Mouse (Mus musculus): ENCODE results near the gene Olfr1377. TPM values are rescaled to one million over a fixed set of nuclear protein-coding genes. Genes with fewer than 3 reads are reported as not detected.

The Olfr1377 gene
- polyA plus RNA-seq, 1 experiment: not detected

DNA sequence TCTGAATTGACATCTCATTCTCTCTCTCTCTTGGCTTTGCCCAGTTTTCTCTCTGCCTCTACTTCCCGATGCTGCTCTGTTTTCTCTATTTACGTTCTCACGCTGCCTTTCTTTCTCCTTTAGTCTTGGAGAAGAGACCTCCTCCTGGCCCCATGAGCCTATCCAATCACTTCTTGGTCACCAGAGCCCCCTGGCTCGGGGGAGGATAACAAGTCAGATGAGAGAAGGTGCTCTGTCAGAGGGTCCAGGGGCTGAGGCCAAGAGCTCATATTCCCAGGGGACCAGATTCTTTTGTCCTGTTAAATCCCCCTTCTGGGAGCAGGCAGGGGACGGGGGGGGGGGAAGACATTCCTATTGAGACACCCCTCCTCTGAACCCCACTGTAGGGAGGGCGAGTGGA lies 28.1 kb upstream of the Olfr1377 start, which contains the start of gene Prop1:
Gene Prop1 (minus strand): TSS at position 101 of the 400 bp plus-strand sequence.
- H3K4me3 ChIP-seq (ENCODE audit: insufficient read depth, low read depth, low read length): no peak within 1 kb of the TSS
- no peaks in the 10 kb centered on the region for H3K4me1 ChIP-seq (ENCODE audit: control insufficient read depth, insufficient read depth, low read length)
- WGBS: 76% methylated on average over 6 of the region's 6 CpGs
- no peaks in the 10 kb centered on the region for H3K27me3 ChIP-seq (replicated peaks; ENCODE audit: control insufficient read depth, insufficient read depth, low read length)
- no peak within 1 kb of the TSS for H3K27ac ChIP-seq (ENCODE audit: insufficient read depth, low read depth, low read length)
- no peaks in the 10 kb centered on the region for H3K36me3 ChIP-seq (ENCODE audit: control insufficient read depth, insufficient read depth, low read length)
- no peak for DNase-seq
- TF ChIP-seq POLR2A (IDR thresholded peaks at IDR 0.05; ENCODE audit: low read depth, low read length) (no peak), CTCF (conservative IDR thresholded peaks at IDR 0.05; ENCODE audit: insufficient read depth, insufficient read length, low read depth, low read length) (no peak)

- 53% methylated on average over 2 of the region's 2 CpGs for WGBS
These were observed 16.9 kb upstream of the Olfr1377 start for GRCm38 (mm10) chr11:50964886-50965285.

GRCm38 (mm10) chr11:50966230-50966629 lies 15.5 kb upstream of the Olfr1377 start, which contains the start of gene Olfr1378:
Olfr1378 (plus strand) TSS chr11:50966530.
- Histone ChIP-seq H3K4me1 (ENCODE audit: control insufficient read depth, insufficient read depth, low read length) (no peaks in the 10 kb centered on the region), H3K4me3 (ENCODE audit: insufficient read depth, low read depth, low read length) (no peak within 1 kb of the TSS), H3K27ac (ENCODE audit: insufficient read depth, low read depth, low read length) (no peak within 1 kb of the TSS), H3K27me3 (replicated peaks; ENCODE audit: control insufficient read depth, insufficient read depth, low read length) (no peaks in the 10 kb centered on the region), H3K36me3 (ENCODE audit: control insufficient read depth, insufficient read depth, low read length) (no peaks in the 10 kb centered on the region)
- 86% methylated on average over 11 of the region's 11 CpGs for WGBS
- TF ChIP-seq CTCF (conservative IDR thresholded peaks at IDR 0.05; ENCODE audit: insufficient read depth, insufficient read length, low read depth, low read length) (no peak), POLR2A (IDR thresholded peaks at IDR 0.05; ENCODE audit: low read depth, low read length) (no peak)
- no peak for DNase-seq

More at GRCm38 (mm10) chr11:50964886-50965285, 16.9 kb upstream of the Olfr1377 start:
- Histone ChIP-seq H3K36me3 (ENCODE audit: control insufficient read depth, insufficient read depth, low read length) (no peaks in the 10 kb centered on the region), H3K4me1 (ENCODE audit: control insufficient read depth, insufficient read depth, low read length) (no peaks in the 10 kb centered on the region), H3K27ac (ENCODE audit: insufficient read depth, low read depth, low read length) (no peak overlapping the region), H3K4me3 (ENCODE audit: insufficient read depth, low read depth, low read length) (no peak overlapping the region), H3K27me3 (replicated peaks; ENCODE audit: control insufficient read depth, insufficient read depth, low read length) (no peaks in the 10 kb centered on the region)
- DNase-seq: peak; percentile 67
- TF ChIP-seq POLR2A (IDR thresholded peaks at IDR 0.05; ENCODE audit: low read depth, low read length): no peak
- TF ChIP-seq CTCF (conservative IDR thresholded peaks at IDR 0.05; ENCODE audit: insufficient read depth, insufficient read length, low read depth, low read length): no peak

DNA sequence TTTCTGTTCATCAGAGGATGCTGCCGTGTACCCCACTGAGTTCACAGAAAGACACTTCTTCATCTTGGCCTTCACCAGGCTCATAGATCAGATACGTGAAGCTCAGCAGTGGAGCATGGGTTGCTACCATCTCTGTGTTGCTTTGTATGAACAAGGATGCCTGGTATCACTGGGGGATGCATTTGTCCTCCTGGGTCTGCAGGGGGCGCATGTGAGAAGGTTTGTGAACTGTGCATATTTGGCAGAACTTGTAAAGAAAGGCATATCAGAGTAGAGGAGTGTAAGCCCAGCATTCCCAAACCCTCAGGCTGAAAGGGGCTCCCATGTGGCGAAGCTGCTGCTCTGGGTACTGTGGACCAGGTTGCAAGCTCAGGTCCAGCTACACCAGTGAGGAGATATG lies 4.6 kb upstream of the Olfr1377 start:
- no peak for DNase-seq
- Histone ChIP-seq H3K4me1 (ENCODE audit: control insufficient read depth, insufficient read depth, low read length) (no peaks in the 10 kb centered on the region), H3K36me3 (ENCODE audit: control insufficient read depth, insufficient read depth, low read length) (no peaks in the 10 kb centered on the region), H3K27ac (ENCODE audit: insufficient read depth, low read depth, low read length) (no peak overlapping the region), H3K4me3 (ENCODE audit: insufficient read depth, low read depth, low read length) (no peak overlapping the region), H3K27me3 (replicated peaks; ENCODE audit: control insufficient read depth, insufficient read depth, low read length) (no peaks in the 10 kb centered on the region)
- WGBS: 79% methylated on average over 4 of the region's 4 CpGs
- TF ChIP-seq CTCF (conservative IDR thresholded peaks at IDR 0.05; ENCODE audit: insufficient read depth, insufficient read length, low read depth, low read length): peak; percentile 31; the same call in 1 of the 2 replicates
- TF ChIP-seq POLR2A (IDR thresholded peaks at IDR 0.05; ENCODE audit: low read depth, low read length): no peak

GRCm38 (mm10) chr11:51003296-51003695 lies 21.5 kb downstream of the Olfr1377 start, which contains the start of gene Olfr51:
Olfr51 (plus strand) TSS chr11:51003596.
- no peaks in the 10 kb centered on the region for H3K4me1 ChIP-seq (ENCODE audit: control insufficient read depth, insufficient read depth, low read length)
- H3K36me3 ChIP-seq (ENCODE audit: control insufficient read depth, insufficient read depth, low read length): no peaks in the 10 kb centered on the region
- no peak within 1 kb of the TSS for H3K27ac ChIP-seq (ENCODE audit: insufficient read depth, low read depth, low read length)
- TF ChIP-seq POLR2A (IDR thresholded peaks at IDR 0.05; ENCODE audit: low read depth, low read length) (no peak), CTCF (conservative IDR thresholded peaks at IDR 0.05; ENCODE audit: insufficient read depth, insufficient read length, low read depth, low read length) (no peak)
- H3K4me3 ChIP-seq (ENCODE audit: insufficient read depth, low read depth, low read length): no peak within 1 kb of the TSS
- 76% methylated on average over 5 of the region's 5 CpGs for WGBS
- DNase-seq: no peak
- no peaks in the 10 kb centered on the region for H3K27me3 ChIP-seq (replicated peaks; ENCODE audit: control insufficient read depth, insufficient read depth, low read length)

DNA sequence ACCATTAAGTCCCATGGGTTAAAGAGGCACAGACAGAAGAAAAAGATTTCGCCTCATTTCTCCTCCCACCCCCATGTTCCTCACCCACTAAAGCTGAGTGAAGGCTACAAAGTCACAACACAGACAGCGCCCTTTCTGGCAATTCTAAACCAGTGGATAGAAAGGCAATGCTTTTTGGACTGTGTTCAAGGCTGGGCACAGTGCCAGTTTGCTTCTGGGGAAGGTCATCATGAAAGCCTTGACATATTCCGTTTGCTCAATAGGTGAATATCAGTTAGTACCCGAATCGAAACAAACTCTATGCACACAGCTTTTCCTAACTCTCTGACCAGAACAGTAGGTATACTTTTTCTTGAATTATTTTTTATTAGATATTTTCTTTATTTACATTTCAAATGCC lies 30.1 kb downstream of the Olfr1377 start:
- DNase-seq: peak; percentile 63
- no peaks in the 10 kb centered on the region for H3K27me3 ChIP-seq (replicated peaks; ENCODE audit: control insufficient read depth, insufficient read depth, low read length)
- H3K36me3 ChIP-seq (ENCODE audit: control insufficient read depth, insufficient read depth, low read length): no peaks in the 10 kb centered on the region
- no peak overlapping the region for H3K4me3 ChIP-seq (ENCODE audit: insufficient read depth, low read depth, low read length)
- H3K27ac ChIP-seq (ENCODE audit: insufficient read depth, low read depth, low read length): no peak overlapping the region
- WGBS: 32% methylated on average over 5 of the region's 5 CpGs
- no peaks in the 10 kb centered on the region for H3K4me1 ChIP-seq (ENCODE audit: control insufficient read depth, insufficient read depth, low read length)
- TF ChIP-seq CTCF (conservative IDR thresholded peaks at IDR 0.05; ENCODE audit: insufficient read depth, insufficient read length, low read depth, low read length) (no peak), POLR2A (IDR thresholded peaks at IDR 0.05; ENCODE audit: low read depth, low read length) (no peak)

DNA sequence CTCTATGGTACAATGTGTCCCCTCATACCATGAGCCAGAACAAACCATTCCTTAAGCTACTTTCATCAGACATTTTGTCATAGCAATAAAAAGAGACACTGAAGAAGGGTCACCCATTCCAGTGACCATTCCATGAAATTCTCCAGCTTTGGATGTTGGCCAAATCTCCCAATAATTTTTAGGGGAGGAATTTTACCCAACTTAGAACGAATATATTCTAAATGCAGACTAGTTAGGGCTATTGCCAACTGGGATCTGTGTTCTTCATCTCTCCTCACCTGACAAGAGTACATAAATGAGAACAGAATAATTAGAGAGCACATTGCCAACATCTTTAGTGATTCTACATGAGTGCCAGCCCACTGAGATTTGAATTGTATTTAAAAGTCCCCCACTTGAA lies 32.2 kb downstream of the Olfr1377 start, which contains the start of gene Olfr54:
Gene Olfr54 (plus strand): TSS at position 301 of the 400 bp plus-strand sequence.
- H3K4me1 ChIP-seq (ENCODE audit: control insufficient read depth, insufficient read depth, low read length): no peaks in the 10 kb centered on the region
- TF ChIP-seq POLR2A (IDR thresholded peaks at IDR 0.05; ENCODE audit: low read depth, low read length) (no peak), CTCF (conservative IDR thresholded peaks at IDR 0.05; ENCODE audit: insufficient read depth, insufficient read length, low read depth, low read length) (no peak)
- no peak within 1 kb of the TSS for H3K27ac ChIP-seq (ENCODE audit: insufficient read depth, low read depth, low read length)
- no peaks in the 10 kb centered on the region for H3K36me3 ChIP-seq (ENCODE audit: control insufficient read depth, insufficient read depth, low read length)
- DNase-seq: no peak
- WGBS: 41% methylated on average over 1 of the region's 1 CpGs
- H3K4me3 ChIP-seq (ENCODE audit: insufficient read depth, low read depth, low read length): no peak within 1 kb of the TSS
- no peaks in the 10 kb centered on the region for H3K27me3 ChIP-seq (replicated peaks; ENCODE audit: control insufficient read depth, insufficient read depth, low read length)
